Mouse (Mus musculus) left cerebral cortex, adult 8-10 months (tissue): ENCODE measurements around the gene Nras. TPM values are rescaled to one million over a fixed set of nuclear protein-coding genes. Genes with fewer than 3 reads are reported as not detected.

ENCODE experiments used
- DNase-seq, 2 experiments: peaks; one replicate each; pipeline ENCODE4 v3.0.0; 2022; ENCODE audit warnings: low spot score in 2 of 2
- total RNA-seq, 4 experiments: library from RNA; stranded (reverse); gene quantifications; 2 replicates each; pipeline ENCODE4 v1.2.4; 2022

Gene Nras
- 10 to 100 TPM; 63.7 to 69.1 (median 67.2) TPM for total RNA-seq

DNA sequence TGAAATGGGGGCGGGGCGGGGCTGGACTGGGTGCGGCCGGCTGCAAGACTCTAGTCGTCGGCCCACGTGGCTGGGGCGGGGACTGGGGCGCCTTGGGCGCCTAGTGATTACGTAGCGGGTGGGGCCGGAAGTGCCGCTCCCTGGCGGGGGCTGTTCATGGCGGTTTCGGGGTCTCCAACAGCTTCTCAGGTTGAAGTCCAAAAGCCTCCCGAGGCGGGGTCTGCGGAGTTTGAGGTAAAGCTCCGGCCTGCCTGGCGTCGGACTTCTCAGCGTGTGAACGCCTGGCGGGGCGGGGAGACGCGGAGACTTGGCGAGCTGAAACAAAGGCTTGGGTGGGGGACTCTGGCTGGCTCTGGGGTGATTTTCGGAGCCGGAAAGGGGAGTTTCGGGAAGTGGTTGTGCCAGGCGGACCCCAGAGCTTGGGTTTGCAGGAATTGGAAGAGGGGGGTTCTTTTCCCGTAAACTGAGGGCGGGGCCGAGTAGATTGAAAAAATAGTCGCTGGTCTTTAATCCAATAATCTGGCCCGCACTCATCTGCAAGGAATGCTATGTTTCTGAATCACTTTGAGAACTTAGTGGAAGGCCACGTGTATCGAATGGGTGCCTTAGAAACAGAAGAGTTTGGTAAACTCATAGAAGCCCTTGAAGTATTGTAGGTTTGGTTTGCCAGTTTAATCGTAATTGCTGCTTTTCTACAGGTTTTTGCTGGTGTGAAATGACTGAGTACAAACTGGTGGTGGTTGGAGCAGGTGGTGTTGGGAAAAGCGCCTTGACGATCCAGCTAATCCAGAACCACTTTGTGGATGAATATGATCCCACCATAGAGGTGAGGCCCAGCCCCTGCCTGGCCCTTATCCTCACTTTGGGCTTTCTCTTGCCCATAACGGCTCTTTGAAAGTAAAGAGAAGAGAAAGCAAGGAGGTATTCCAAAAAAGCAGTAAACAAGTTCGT lies at the start of gene Nras:
Gene Nras, plus strand, starts transcription at position 79 of the 951 bp plus-strand sequence.
- peak; percentile 82 to 88 for DNase-seq

DNA sequence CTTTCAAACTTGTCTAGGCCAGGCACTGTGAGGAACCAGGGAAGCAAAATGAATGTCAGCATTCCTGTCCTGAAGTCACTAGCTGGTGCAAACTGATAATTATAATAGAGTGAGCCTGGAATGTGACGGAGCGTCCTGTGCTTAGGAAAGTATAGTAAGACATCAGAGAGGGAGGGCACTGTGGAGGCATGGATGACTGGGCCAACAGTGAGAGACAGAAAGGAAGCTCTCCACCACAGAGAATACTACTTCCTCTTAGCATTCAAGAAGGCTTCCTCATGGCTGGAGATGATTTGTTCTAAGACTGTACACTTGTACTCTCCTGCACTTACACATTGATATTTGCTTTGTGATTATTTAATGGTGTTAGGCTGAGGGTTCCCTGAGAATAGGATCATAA lies 40.7 kb upstream of the Nras start:
- no peak for DNase-seq

DNA sequence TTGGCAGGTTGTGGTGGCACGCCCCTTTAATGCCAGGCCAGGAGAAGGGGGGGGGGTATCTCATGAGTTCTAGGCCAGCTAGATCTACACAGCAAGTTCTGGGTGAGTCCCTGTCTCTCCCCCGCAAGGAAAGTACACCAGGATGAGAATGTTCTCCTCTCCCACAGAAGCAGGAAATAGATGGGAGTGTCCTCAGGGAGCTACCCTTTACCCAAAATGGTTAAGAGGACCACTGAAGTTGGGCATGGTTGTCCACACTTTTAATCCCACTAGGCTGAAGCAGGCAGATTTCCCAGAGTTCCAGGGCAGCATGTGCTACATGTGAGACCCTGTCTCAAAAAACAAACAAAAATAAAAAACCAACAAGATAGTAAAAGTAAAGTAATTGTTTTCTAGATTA lies 38.6 kb upstream of the Nras start:
- no peak for DNase-seq

DNA sequence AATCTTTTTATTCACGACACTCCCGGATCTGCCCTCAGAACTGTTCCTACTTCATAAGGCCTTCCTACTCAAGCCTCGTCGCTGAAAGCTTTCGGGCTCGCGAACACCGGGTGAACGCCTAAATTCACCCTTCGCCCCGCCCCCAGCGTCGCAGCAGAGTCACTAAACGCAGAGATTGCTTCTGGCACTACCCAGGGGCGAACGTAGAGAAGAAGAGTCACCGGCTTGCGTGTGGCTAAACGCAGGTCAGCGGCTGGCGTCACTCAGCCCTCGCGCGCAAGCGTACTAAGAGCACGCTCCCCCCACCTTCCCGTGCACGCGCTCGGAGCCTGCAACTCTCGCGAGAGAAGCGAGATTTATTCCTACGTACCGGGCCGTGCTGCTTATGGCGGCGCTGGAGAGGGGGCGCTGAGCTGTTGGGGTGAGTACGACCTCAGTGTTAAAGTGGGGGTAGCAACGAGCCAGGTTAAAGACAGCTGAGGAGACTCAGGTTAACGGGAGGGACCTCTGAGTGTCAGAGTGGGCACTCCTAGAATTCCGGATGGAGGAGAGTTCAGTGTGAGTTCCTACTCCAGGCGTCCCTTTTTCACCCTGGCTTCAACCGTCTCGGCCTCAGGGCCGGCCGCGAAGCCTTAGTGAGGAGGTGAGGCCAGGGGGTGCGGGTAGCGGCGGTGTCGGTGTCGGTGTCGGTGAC lies 37.7 kb upstream of the Nras start, which contains the start of gene Csde1:
Gene Csde1, plus strand, starts transcription at position 178 of the 694 bp plus-strand sequence.
- DNase-seq = peak; percentile 92 to 97

DNA sequence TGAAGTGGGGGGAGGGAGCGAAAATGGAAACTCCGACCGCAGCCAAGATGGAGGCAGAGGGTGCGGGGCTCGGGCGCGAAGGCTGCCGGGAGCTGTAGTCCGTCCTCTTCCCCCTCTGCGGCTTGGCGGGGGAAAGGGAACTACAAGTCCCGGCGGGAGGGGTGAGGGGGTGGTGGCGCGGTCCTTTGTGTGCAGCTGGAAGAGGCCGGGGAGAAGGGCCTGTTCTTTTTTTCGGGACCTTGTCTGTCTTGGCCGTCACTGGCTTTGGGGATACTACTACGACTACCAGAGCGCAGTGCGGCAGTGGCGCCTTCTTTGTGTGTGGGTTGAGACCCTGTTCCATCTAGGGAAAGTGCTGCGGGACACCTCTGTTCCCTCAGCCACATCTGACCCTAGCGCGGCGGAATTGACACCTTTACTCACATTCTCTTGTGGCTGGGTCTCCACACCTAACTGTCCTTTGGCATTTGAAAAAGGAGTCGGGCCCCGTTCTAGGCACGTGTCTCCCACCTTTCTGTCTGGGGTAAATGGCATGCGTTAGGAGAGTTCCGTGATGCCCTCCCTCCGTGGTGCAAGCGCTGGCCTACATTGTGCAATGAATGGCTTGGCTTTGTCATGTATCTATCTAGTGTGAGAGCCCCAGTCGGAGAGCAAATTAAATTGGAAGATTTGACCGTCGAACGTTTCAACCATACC lies 37.0 kb upstream of the Nras start:
- peak; percentile 64 to 89 for DNase-seq

DNA sequence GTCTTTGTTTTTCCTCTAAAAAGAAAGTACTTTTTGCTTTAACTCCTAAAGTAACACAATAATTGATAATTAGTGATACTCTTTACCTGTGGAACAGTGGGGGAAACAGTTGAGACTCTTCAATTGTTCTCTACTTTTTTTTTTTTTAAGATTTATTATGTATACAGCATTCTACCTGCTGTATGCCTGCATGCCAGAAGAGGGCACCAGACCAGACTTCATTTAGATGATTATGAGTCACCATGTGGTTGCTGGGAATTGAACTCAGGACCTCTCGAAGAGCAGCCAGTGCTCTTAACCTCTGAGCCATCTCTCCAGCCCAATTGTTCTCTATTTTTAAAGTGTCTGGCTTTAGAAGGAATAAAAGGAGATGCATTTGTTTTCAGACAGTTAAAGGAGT lies 31.9 kb upstream of the Nras start:
- DNase-seq = no peak

DNA sequence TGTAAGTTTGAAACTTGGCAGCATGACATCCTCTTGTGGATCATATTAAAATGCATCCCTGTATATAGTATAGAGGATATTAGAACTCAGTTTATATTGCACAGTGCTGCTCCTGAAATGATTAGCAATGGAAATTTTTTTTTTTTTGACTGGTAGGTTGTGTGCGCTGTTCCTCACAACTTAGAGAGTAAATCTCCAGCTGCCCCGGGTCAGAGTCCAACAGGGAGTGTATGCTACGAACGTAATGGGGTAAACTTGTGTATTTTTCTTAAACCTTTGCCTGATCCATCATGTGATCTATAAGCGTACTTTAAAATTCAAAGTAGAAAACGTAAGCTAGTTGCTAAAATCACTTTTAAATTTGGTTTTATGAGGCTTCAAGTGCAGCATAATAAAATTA lies 17.8 kb upstream of the Nras start:
- no peak for DNase-seq

DNA sequence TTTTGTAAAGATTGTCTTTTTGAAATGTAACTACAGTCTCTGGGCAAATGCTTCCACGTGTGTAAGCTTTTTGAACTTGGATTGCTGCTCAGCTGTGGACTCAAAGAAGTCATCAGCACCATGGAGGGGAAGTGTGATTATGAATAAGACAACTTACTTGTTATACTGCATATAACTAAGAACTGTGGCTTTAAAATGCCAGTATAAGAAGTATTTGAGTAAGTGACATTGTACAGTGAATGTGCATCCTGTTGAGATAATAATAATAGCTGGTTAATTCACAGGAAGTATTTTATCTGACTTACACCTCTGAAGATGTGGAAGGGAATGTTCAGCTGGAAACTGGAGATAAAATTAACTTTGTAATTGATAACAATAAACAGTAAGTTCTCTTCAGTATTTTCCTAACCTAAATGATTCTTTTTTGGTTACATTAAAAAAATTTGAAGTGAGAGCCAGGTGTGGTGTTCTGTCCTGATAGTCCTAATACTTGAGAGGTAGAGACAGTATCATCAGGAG lies 17.2 kb upstream of the Nras start:
- DNase-seq = no peak

DNA sequence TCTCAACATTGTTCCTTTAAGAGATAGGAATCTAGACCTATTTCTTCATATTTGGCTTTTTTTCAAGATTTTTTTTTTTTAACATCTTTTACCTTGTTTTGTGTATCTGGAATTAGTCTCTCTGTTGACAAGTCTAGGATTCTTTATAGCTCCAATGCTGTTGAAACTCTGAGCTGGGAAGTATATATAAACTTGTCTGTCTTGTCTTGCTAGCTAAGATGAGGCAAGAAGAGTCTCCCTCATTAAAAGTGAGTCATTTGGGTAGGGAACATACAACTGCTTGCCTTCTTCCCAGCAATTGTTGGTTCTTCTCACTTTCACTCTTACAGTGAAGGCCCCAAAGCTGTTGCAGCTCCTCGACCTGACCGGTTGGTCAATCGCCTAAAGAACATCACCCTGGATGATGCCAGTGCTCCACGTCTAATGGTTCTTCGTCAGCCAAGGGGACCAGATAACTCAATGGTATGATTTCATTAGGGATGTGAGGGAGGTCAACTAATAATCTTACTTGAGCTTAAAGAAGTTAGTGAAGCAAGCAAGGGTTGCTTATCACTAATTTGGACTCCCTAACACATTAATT lies 2.0 kb upstream of the Nras start:
- no peak for DNase-seq

DNA sequence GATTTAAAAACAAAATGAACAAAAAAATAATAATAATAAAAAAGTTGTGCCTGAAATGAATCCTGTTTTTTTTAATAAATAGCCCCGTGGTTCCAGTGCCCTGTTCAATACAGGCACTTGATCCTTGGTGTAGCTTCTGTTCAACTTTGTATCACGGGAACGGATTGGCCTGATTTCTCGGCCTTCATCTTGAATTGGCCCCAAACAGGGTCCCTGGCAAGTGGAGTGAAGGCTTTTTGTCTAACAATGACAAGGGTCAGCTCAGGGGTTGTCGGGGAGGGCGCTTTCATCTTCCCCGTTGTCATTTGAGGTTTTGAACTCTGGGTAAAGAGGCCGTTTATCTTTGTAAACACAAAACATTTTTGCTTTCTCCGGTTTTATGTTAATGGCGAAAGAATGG lies 333 bp upstream of the Nras start:
- no peak for DNase-seq

DNA sequence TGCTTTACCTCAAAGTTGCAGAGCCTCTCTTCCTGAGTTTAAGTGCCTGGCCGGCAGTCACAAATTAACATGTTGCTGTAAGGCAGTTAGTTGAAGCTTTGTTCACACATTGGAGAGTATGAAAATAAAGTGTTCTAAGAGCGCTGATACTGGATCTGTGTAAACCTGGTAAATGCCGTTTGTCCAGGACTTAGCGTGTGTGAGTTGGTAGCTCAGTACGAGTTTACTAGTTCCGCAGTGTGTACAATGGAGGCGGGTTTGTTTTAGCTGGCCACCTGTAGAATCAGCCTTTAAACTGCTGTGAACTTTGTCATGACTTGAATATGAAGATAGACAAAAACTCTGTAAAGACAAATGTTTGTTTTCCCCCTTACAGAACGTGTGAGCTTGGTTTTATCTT lies 8.8 kb downstream of the Nras start:
- DNase-seq = no peak

DNA sequence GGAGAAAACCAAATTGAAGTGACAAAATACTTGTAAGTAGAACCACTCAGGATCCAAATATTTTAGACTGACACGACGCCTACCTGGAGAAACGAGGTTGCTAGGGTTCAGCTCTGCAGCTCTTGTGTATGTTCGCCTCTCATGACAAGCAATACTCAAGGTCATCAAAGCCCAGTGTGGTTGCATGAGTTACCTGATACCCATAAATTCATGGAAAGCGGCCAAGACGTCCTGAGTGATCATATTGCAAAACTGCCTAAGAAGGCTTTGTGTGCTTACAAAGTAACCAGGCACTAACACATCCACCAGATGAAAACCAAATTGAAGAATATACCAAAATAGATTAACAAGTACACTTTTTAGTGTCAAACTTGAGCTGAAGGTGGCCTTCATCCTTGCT lies 10.9 kb downstream of the Nras start:
- no peak for DNase-seq

DNA sequence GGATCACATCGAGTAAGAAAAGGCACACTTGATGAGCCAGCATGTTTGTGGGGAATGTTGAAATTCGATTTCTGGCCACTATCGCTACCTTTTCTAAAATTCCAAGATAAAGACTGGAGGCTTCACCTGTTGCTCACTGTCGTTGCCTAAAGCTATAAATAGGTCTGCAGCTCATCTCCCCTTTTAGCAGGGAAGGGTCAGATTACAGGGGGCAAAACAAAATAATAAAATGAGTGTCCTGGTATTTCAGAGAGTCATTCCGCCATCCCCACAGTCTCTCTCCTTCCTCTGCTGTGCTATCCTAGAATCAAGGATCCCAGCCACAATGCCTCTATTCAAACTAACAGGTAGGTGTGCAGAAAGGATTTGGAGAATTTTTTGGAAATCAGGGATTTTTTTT lies 15.7 kb downstream of the Nras start, which contains the start of gene Ampd1:
Gene Ampd1, plus strand, starts transcription at position 244 of the 400 bp plus-strand sequence.
- DNase-seq = no peak

DNA sequence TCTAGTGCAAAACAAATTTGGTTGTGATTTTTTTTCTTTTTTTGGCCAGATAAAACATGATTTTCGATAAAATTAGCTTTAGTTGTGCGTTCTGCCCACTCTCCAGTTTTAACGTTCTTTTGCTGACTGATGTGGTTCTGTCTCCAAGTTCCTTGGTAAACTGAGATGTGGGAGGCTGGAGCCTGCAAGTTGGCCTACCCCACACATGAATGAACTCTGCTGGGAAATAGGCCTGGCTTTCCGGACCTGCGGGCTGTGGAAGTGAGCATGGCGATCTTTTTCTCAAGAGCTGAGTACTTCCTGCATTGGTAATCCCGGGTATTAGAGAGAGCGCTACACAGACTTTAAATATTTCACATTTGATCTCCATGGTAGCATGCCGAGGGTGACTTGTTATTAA lies 17.8 kb downstream of the Nras start:
- no peak for DNase-seq

DNA sequence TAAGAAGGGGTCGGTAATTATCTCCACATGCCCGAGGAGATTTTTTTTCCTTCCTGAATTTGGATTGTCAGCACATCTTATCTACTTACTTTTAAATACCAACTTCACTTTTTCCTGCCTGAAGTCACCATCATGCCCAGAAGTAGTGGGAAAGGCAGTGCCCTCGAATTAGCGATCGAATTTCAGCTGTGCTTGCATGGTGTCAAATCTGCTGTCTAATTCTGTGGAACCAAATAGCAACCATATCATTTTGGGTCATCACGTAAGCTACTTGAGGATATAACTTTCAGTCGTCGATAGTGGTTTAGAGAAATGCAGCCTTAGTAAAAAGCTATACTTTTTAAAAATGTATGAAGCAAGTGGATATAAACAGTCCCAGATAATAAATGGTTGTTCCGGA lies 18.4 kb downstream of the Nras start:
- no peak for DNase-seq

DNA sequence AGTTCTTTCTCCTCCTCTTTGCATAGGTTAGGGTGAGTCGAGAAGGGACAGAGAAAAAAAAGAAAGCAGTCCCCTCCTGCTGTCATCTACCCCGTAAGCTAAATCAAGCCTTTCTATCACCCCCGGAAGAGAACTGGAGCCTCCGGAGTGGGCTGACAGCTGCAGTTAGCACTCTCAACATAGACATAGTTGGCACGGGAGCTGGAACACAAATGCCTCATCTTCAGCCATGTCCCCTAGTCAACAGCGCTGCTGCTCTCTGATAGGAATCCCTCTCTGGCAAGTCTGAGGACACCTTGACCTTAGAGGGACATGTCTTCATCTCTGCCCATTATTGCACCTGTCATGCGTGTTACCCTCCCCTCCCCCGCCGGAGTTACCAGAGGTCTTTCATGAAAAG lies 21.2 kb downstream of the Nras start:
- no peak for DNase-seq

DNA sequence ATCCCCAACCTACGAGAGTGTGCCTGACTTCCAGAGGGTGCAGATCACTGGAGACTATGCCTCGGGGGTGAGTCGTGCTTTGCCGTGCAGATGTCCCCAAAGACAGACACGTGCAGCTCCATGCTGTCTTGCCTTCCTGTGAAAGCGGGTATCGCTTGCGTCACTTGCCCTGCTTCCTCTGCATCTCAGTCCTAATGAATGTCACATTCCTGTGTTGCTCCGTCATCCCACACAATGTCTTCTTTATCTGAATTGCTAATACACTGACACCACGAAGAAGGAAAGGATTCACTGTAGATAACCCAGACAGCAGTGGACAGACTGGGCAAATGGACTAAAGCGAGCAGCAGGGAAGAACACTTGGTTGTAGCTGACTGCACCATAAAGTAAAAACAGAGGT lies 23.0 kb downstream of the Nras start:
- no peak for DNase-seq

DNA sequence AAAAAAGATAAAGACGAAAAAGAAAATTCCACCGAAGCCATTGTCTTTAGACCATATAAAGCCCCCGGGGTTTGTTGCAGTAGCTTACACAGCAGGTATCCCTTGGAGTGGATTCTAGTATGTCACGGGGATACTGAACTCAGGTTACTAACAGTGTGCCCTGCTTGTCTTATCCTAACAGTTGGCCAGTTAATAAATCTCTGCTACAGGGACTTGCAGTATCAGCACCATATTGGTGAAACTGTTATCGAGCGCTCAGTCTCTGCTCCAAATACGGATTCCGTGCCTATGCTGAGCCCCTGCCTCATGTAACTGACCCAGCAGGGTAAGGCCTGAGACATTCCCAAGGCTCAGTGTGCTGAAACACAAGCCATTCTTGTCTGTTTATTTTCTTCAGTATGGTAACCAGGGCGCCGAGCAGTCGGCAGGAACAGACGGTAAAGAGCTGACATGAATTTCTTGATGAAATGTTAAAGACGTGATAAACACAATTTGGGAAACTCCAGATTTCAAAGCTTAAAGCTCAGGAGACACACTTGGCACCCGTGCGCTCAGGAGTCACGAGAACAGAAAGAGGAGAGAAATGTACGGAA lies 23.9 kb downstream of the Nras start:
- no peak for DNase-seq

DNA sequence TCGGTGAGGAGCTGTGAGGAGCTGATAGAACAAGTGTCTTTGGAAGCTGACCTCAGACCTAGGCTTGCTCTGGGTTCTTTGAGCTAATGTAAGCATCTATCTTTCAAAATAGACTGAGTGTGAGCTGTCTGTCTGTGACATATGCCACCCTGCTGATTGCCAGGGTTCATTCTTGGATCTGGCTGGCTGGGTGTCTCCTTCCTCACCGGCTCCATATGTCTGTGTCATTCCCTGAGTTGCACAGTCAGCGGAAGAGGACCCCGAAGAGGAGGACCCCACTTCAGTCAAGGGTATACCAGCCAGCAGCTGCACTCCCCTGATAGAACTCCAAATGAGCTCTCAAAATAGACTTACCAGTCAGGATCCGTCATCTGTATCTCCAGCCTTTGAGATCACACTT lies 24.7 kb downstream of the Nras start:
- DNase-seq = no peak

DNA sequence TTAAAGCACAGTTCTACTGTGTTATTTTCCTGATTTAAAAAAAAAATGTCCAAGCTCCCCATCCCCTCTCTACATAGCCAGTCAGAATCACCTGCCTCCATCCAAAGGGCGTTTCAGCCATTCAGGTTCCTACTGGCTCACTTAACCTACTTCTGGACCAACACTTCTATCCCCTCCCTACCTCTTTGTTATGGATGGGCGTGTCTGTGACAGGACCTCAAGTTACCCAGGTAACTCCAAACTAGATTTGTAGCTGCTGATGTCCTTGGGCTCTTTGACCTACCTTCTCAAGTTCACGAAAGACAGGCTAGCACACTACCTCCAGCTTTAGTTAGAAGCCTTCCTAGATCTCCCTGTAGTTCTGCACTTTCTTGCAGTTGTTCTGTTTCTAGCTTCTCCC lies 27.9 kb downstream of the Nras start:
- DNase-seq = no peak

DNA sequence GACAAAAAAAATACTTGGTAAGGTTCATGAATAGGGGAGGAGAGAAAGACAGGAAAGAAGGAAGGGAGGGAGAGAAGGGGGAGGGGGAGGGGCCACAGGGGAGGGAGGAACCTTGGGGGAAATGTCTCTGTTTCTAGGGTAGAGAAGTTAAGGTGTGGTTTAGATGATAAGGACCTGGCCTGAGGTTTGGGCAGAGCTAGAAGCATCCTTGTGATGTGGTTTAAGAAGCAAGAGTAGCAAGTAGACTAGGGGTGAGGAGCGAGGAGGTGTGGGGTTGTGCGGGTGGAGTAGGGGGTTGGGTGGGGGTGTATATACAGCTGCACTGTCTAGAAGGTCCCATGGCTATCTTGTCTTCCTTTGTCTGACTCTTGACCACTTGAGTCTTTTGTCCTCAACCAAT lies 33.7 kb downstream of the Nras start:
- DNase-seq = no peak
